Mouse (Mus musculus): Measurements from ENCODE around the gene Gm364. TPM values are rescaled to one million over a fixed set of nuclear protein-coding genes. Genes with fewer than 3 reads are reported as not detected.

Gm364 gene
- polyA plus RNA-seq (2015; fragmentation: Nextera tagmentation; extraction: Ambion mirVana): not detected in 2 replicates

- Histone ChIP-seq H3K27me3 (replicated peaks; ENCODE audit: insufficient read depth, low read length) (no peaks in the 10 kb centered on the region), H3K4me3 (ENCODE audit: low read depth, low read length) (no peak within 1 kb of the TSS), H3K4me1 (ENCODE audit: insufficient read depth, low read depth, low read length) (no peaks in the 10 kb centered on the region), H3K9ac (replicated peaks; ENCODE audit: low read depth) (no peak within 1 kb of the TSS), H3K36me3 (ENCODE audit: insufficient read depth, low read length) (no peaks in the 10 kb centered on the region), H3K27ac (ENCODE audit: low read length) (no peak within 1 kb of the TSS), H3K9me3 (ENCODE audit: low read length) (no peaks in the 10 kb centered on the region), H3K4me2 (replicated peaks; ENCODE audit: low read depth, low read length) (no peak within 1 kb of the TSS)
- WGBS: 81% methylated on average over 12 of the region's 12 CpGs
- ATAC-seq (no peak), DNase-seq (ENCODE audit: low spot score) (no peak)
- no peak for TF ChIP-seq CTCF (IDR thresholded peaks at IDR 0.05)
- no peak for TF ChIP-seq EP300 (IDR thresholded peaks at IDR 0.05)
Observed at GRCm38 (mm10) chrX:57408769-57409168, at the start of gene Gm364. Gene Gm364 (plus strand): TSS chrX:57409154.

GRCm38 (mm10) chrX:57359316-57359715, 49.6 kb upstream of the Gm364 start:
- H3K27ac ChIP-seq (ENCODE audit: low read length): no peak overlapping the region
- no peaks in the 10 kb centered on the region for H3K27me3 ChIP-seq (replicated peaks; ENCODE audit: insufficient read depth, low read length)
- H3K4me1 ChIP-seq (ENCODE audit: insufficient read depth, low read depth, low read length): no peaks in the 10 kb centered on the region
- peak; percentile 14 for DNase-seq (ENCODE audit: low spot score)
- no peak overlapping the region for H3K9ac ChIP-seq (replicated peaks; ENCODE audit: low read depth)
- H3K4me2 ChIP-seq (replicated peaks; ENCODE audit: low read depth, low read length): no peak overlapping the region
- no peak overlapping the region for H3K4me3 ChIP-seq (ENCODE audit: low read depth, low read length)
- peak; percentile 27; the same call in 1 of the 2 replicates for TF ChIP-seq EP300 (IDR thresholded peaks at IDR 0.05)
- TF ChIP-seq CTCF (IDR thresholded peaks at IDR 0.05): no peak
- no peaks in the 10 kb centered on the region for H3K36me3 ChIP-seq (ENCODE audit: insufficient read depth, low read length)
- H3K9me3 ChIP-seq (ENCODE audit: low read length): no peaks in the 10 kb centered on the region
- 41% methylated on average over 1 of the region's 1 CpGs for WGBS
- peak; percentile 62 for ATAC-seq

DNA sequence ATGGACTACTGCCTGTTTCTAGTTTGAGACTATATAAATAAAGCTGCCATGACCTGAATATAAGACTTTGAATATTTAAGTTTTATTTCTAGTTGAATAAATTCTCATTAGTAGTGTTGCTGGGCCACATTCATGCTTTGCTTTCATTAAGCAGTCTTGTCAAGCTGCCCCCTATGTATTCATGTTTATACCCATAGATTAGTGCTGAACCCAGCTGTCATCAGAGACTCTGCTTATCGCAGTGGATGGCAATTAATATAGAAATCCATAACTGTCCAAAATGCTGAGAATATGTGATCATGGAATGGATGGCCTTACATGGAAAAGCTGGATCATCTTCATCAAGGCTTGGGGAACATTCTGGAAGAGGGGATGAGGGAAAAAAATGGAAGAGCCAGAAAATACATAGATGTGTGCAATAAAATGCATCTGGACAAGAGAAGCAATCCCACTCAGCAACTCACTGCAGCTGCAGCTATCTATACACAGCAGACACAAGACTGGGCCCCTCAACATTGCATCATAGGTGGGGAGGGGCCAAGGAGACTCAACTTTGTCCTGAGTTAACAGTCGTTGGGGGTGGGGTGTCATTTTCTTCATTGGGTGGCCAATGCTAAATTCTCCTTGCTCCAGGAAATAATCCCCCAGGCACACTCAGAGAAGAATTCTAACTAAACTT, 43.9 kb upstream of the Gm364 start:
- Histone ChIP-seq H3K4me2 (replicated peaks; ENCODE audit: low read depth, low read length) (no peak overlapping the region), H3K36me3 (ENCODE audit: insufficient read depth, low read length) (no peaks in the 10 kb centered on the region), H3K4me1 (ENCODE audit: insufficient read depth, low read depth, low read length) (no peaks in the 10 kb centered on the region), H3K9ac (replicated peaks; ENCODE audit: low read depth) (no peak overlapping the region), H3K9me3 (ENCODE audit: low read length) (no peaks in the 10 kb centered on the region), H3K27me3 (replicated peaks; ENCODE audit: insufficient read depth, low read length) (no peaks in the 10 kb centered on the region), H3K4me3 (ENCODE audit: low read depth, low read length) (no peak overlapping the region), H3K27ac (ENCODE audit: low read length) (no peak overlapping the region)
- TF ChIP-seq CTCF (IDR thresholded peaks at IDR 0.05) (no peak), EP300 (IDR thresholded peaks at IDR 0.05) (no peak)
- DNase-seq (ENCODE audit: low spot score) (no peak), ATAC-seq (no peak)
- WGBS: 50% methylated on average over 2 of the region's 2 CpGs

GRCm38 (mm10) chrX:57372965-57373364, 36.0 kb upstream of the Gm364 start:
- no peak overlapping the region for H3K27ac ChIP-seq (ENCODE audit: low read length)
- ATAC-seq (peak; percentile 85), DNase-seq (ENCODE audit: low spot score) (peak; percentile 61)
- WGBS: 52% methylated on average over 4 of the region's 4 CpGs
- H3K27me3 ChIP-seq (replicated peaks; ENCODE audit: insufficient read depth, low read length): no peaks in the 10 kb centered on the region
- no peak overlapping the region for H3K4me2 ChIP-seq (replicated peaks; ENCODE audit: low read depth, low read length)
- TF ChIP-seq EP300 (IDR thresholded peaks at IDR 0.05) (peak; percentile 60), CTCF (IDR thresholded peaks at IDR 0.05) (no peak)
- H3K9ac ChIP-seq (replicated peaks; ENCODE audit: low read depth): no peak overlapping the region
- H3K9me3 ChIP-seq (ENCODE audit: low read length): no peaks in the 10 kb centered on the region
- H3K4me3 ChIP-seq (ENCODE audit: low read depth, low read length): no peak overlapping the region
- H3K36me3 ChIP-seq (ENCODE audit: insufficient read depth, low read length): no peaks in the 10 kb centered on the region
- no peaks in the 10 kb centered on the region for H3K4me1 ChIP-seq (ENCODE audit: insufficient read depth, low read depth, low read length)

GRCm38 (mm10) chrX:57373543-57373942, 35.4 kb upstream of the Gm364 start:
- Histone ChIP-seq H3K27ac (ENCODE audit: low read length) (0 out of 2 replicates have a peak overlapping the region, but pooled peaks have one; percentile 9), H3K4me1 (ENCODE audit: insufficient read depth, low read depth, low read length) (no peaks in the 10 kb centered on the region), H3K4me3 (ENCODE audit: low read depth, low read length) (no peak overlapping the region), H3K9me3 (ENCODE audit: low read length) (no peaks in the 10 kb centered on the region), H3K9ac (replicated peaks; ENCODE audit: low read depth) (no peak overlapping the region), H3K36me3 (ENCODE audit: insufficient read depth, low read length) (no peaks in the 10 kb centered on the region), H3K27me3 (replicated peaks; ENCODE audit: insufficient read depth, low read length) (no peaks in the 10 kb centered on the region), H3K4me2 (replicated peaks; ENCODE audit: low read depth, low read length) (no peak overlapping the region)
- TF ChIP-seq EP300 (IDR thresholded peaks at IDR 0.05): no peak
- TF ChIP-seq CTCF (IDR thresholded peaks at IDR 0.05): no peak
- 79% methylated on average over 2 of the region's 2 CpGs for WGBS
- ATAC-seq: peak; percentile 16; the same call in 1 of the 2 replicates
- DNase-seq (ENCODE audit: low spot score): no peak

- no peaks in the 10 kb centered on the region for H3K27me3 ChIP-seq (replicated peaks; ENCODE audit: insufficient read depth, low read length)
- ATAC-seq: no peak
- 73% methylated on average over 2 of the region's 2 CpGs for WGBS
- H3K4me1 ChIP-seq (ENCODE audit: insufficient read depth, low read depth, low read length): no peaks in the 10 kb centered on the region
- H3K4me3 ChIP-seq (ENCODE audit: low read depth, low read length): no peak overlapping the region
- no peaks in the 10 kb centered on the region for H3K9me3 ChIP-seq (ENCODE audit: low read length)
- no peak for TF ChIP-seq EP300 (IDR thresholded peaks at IDR 0.05)
- TF ChIP-seq CTCF (IDR thresholded peaks at IDR 0.05): no peak
- H3K36me3 ChIP-seq (ENCODE audit: insufficient read depth, low read length): no peaks in the 10 kb centered on the region
- no peak overlapping the region for H3K4me2 ChIP-seq (replicated peaks; ENCODE audit: low read depth, low read length)
- DNase-seq (ENCODE audit: low spot score): no peak
- H3K9ac ChIP-seq (replicated peaks; ENCODE audit: low read depth): no peak overlapping the region
- H3K27ac ChIP-seq (ENCODE audit: low read length): no peak overlapping the region
Observed at GRCm38 (mm10) chrX:57374029-57374428, 34.9 kb upstream of the Gm364 start.

All from lung, postnatal 0 days (tissue).